Mouse (Mus musculus) CD4-positive, CD25-positive, alpha-beta regulatory T cell (primary cell): Measurements from ENCODE around the gene Vmn2r24. TPM values are rescaled to one million over a fixed set of nuclear protein-coding genes. Genes with fewer than 3 reads are reported as not detected.

Source experiments
- polyA plus RNA-seq: library from polyadenylated mRNA; unstranded; fragments of 100-300 nt; shearing (Covaris generic); gene quantifications from one replicate; pipeline ENCODE4 v1.2.1, GENCODE M21; 2017

Vmn2r24 gene
- 0.02 TPM for polyA plus RNA-seq

GRCm38 (mm10) chr6:123778579-123778978 is at the start of gene Vmn2r24:
Vmn2r24 (plus strand) TSS chr6:123778879.

DNA sequence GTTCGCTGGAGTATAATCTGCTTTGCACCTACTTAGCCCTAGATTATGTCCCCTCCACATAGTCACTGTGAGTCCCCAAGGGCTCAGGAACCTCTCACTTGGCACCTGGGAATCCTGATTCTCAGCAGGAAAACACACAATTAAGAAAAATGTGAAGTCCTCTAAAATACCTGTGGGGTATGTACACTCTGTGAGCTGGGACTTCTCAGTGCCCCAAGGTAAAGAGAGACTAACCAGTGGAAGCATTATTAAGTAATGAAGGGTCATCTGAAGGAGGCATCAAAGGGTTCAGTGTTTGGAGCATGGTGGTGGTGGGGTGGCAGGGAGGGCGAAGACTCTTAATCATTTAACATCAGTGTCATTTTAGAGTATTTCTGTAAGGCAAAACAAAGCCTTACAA is 74.7 kb downstream of the Vmn2r24 start, which contains the start of gene Vmn2r25:
Gene Vmn2r25 (minus strand): TSS at position 101 of the 400 bp plus-strand sequence.

Other genes starting within 250 kb of the Vmn2r24 start
- gene Vmn2r21, start 245.5 kb upstream of the Vmn2r24 start, polyA plus RNA-seq, result not detected
- gene Vmn2r22, start 128.2 kb upstream of the Vmn2r24 start, polyA plus RNA-seq, result 0.05 TPM
- gene Vmn2r23, start 76.2 kb upstream of the Vmn2r24 start, polyA plus RNA-seq, result 0.04 TPM
- gene Vmn2r25, start 74.6 kb downstream of the Vmn2r24 start, polyA plus RNA-seq, result 0.06 TPM
- not detected for gene Vmn2r26, start 245.7 kb downstream of the Vmn2r24 start, polyA plus RNA-seq